Mouse (Mus musculus) retina, postnatal 7 days (tissue): ENCODE results near the gene P3h2.

Source experiments
- DNase-seq: peaks from one replicate; pipeline ENCODE4 v3.0.0-alpha.2; 2012; ENCODE audit warnings: low read depth, low spot score

The P3h2 gene

GRCm38 (mm10) chr16:26070376-26070775 lies 35.2 kb downstream of the P3h2 start:
- DNase-seq, result no peak

- no peak for DNase-seq
These were observed 40.5 kb downstream of the P3h2 start for GRCm38 (mm10) chr16:26065060-26065459.

GRCm38 (mm10) chr16:26060239-26061085 lies 45.1 kb downstream of the P3h2 start:
- DNase-seq, result no peak

- no peak for DNase-seq
These were observed 52.0 kb downstream of the P3h2 start for GRCm38 (mm10) chr16:26053631-26054030.

GRCm38 (mm10) chr16:26049393-26050087 lies 56.0 kb downstream of the P3h2 start:
- DNase-seq, result no peak

- DNase-seq, result no peak
These were observed 57.7 kb downstream of the P3h2 start for GRCm38 (mm10) chr16:26047870-26048269.

- no peak for DNase-seq
These were observed 58.2 kb downstream of the P3h2 start for GRCm38 (mm10) chr16:26047396-26047795.

- no peak for DNase-seq
These were observed 63.7 kb downstream of the P3h2 start for GRCm38 (mm10) chr16:26041929-26042303.

- DNase-seq, result no peak
These were observed 64.3 kb downstream of the P3h2 start for GRCm38 (mm10) chr16:26041021-26041928.

GRCm38 (mm10) chr16:26039320-26039719 lies 66.3 kb downstream of the P3h2 start:
- no peak for DNase-seq

GRCm38 (mm10) chr16:26035525-26035924 lies 70.1 kb downstream of the P3h2 start:
- DNase-seq, result no peak

- DNase-seq, result no peak
These were observed 70.5 kb downstream of the P3h2 start for GRCm38 (mm10) chr16:26035079-26035478.

GRCm38 (mm10) chr16:26029424-26030012 lies 76.1 kb downstream of the P3h2 start:
- DNase-seq, result no peak

- no peak for DNase-seq
These were observed 79.2 kb downstream of the P3h2 start for GRCm38 (mm10) chr16:26026416-26026815.

GRCm38 (mm10) chr16:26024543-26024942 lies 81.0 kb downstream of the P3h2 start:
- DNase-seq, result no peak

- DNase-seq, result no peak
These were observed 82.2 kb downstream of the P3h2 start for GRCm38 (mm10) chr16:26023352-26023751.

- DNase-seq, result no peak
These were observed 83.8 kb downstream of the P3h2 start for GRCm38 (mm10) chr16:26021759-26022158.

- DNase-seq, result no peak
These were observed 99.8 kb downstream of the P3h2 start for GRCm38 (mm10) chr16:26005811-26006210.

GRCm38 (mm10) chr16:26003261-26003660 lies 102.3 kb downstream of the P3h2 start:
- DNase-seq, result no peak

GRCm38 (mm10) chr16:26002848-26003247 lies 102.7 kb downstream of the P3h2 start:
- DNase-seq, result no peak

- DNase-seq, result no peak
These were observed 111.0 kb downstream of the P3h2 start for GRCm38 (mm10) chr16:25994605-25995004.

- DNase-seq, result no peak
These were observed 118.4 kb downstream of the P3h2 start for GRCm38 (mm10) chr16:25987221-25987620.
